Comparison of ENCODE assay signal across 8 mouse cellular contexts in the genomic region with DNA sequence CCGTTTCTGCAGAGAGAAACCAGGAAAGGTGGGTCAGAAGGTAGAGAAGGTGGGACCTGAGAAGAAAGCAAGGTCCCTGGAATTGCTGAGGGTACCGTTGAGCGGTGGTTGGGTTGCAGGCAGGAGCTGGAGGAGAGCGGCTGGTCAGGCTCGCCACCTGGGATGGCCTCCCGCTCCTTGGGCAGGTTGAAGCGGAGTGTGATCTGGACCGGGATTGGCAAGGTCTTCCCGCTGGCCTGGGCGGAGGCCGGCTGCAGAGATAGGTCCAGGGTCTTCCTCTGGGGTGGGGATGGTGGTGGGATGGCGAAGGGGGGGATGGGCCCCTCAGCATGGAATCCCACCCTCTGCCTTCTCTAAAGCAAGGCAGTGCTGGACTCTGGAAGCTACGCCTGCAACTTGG. TPM values are rescaled to one million over a fixed set of nuclear protein-coding genes. Genes with fewer than 3 reads are reported as not detected.
DNase-seq lines count a peak whose midpoint lies in the region; ATAC-seq and TF ChIP-seq lines count a peak whose summit lies in the region.
"Had no signal": no experiment of that assay in that cellular context is flagged by ENCODE, and none has a peak within 500 bp of the region (broad histone marks: within the 10 kb centered on the region; RNA-seq: fewer than 3 reads in every experiment).

No protein-coding gene starts in this region.

- peak overlapping the region; percentile 81 for H3K4me2 ChIP-seq in liver, embryonic 11.5 days
- peak overlapping the region; percentile 64 for H3K4me2 ChIP-seq in forebrain, embryonic 11.5 days (ENCODE audit: low read depth, low read length, severe bottlenecking)
- peak overlapping the region; percentile 64 for H3K4me2 ChIP-seq in intestine, postnatal 0 days (replicated peaks; ENCODE audit: low read depth)
- H3K4me2 ChIP-seq in neural tube, embryonic 15.5 days, result peak overlapping the region; percentile 72

- WGBS in liver, embryonic 11.5 days, result 90% methylated on average over 13 of the region's 13 CpGs
- WGBS in forebrain, embryonic 11.5 days, result 93% methylated on average over 13 of the region's 13 CpGs
- WGBS in intestine, postnatal 0 days, result 95% methylated on average over 13 of the region's 13 CpGs
- over 99% methylated on average over 13 of the region's 13 CpGs for WGBS in neural tube, embryonic 15.5 days

- no peak for ATAC-seq in liver, embryonic 11.5 days (replicated peaks; ENCODE audit: low FRiP score)
- ATAC-seq in forebrain, embryonic 11.5 days (replicated peaks; ENCODE audit: low FRiP score), result no peak
- ATAC-seq in intestine, postnatal 0 days, result no peak
- ATAC-seq in neural tube, embryonic 15.5 days (ENCODE audit: low FRiP score), result no peak

- no peaks in the 10 kb centered on the region for H3K9me3 ChIP-seq in liver, embryonic 11.5 days (ENCODE audit: control insufficient read depth, low read length)
- H3K9me3 ChIP-seq in forebrain, embryonic 11.5 days (ENCODE audit: control insufficient read depth, low read length), result no peaks in the 10 kb centered on the region
- H3K9me3 ChIP-seq in intestine, postnatal 0 days (ENCODE audit: control insufficient read depth), result no peaks in the 10 kb centered on the region
- no peaks in the 10 kb centered on the region for H3K9me3 ChIP-seq in neural tube, embryonic 15.5 days (replicated peaks)

- intact Hi-C loops in left cerebral cortex, postnatal 10 days (cut with DNase I), result no loop called here

- no peak overlapping the region; the same call in 1 of the 2 replicates for H3K27ac ChIP-seq in liver, embryonic 11.5 days (ENCODE audit: low read depth, low read length)
- no peak overlapping the region for H3K27ac ChIP-seq in forebrain, embryonic 11.5 days (ENCODE audit: low read depth, low read length)
- H3K27ac ChIP-seq in intestine, postnatal 0 days (ENCODE audit: low read depth, low read length), result no peak overlapping the region
- H3K27ac ChIP-seq in neural tube, embryonic 15.5 days (replicated peaks), result peak overlapping the region; percentile 99; the same call in 1 of the 2 replicates

- peaks cover 38% of the 10 kb centered on the region for H3K36me3 ChIP-seq in liver, embryonic 11.5 days (ENCODE audit: control insufficient read depth, insufficient read depth, low read length)
- peaks cover 7% of the 10 kb centered on the region for H3K36me3 ChIP-seq in forebrain, embryonic 11.5 days (ENCODE audit: control insufficient read depth, insufficient read depth, low read length)
- H3K36me3 ChIP-seq in intestine, postnatal 0 days (ENCODE audit: control insufficient read depth, insufficient read depth), result peaks cover 52% of the 10 kb centered on the region
- peaks cover 52% of the 10 kb centered on the region for H3K36me3 ChIP-seq in neural tube, embryonic 15.5 days

- no peak for TF ChIP-seq CTCF in intestine, postnatal 0 days (IDR thresholded peaks at IDR 0.05; ENCODE audit: low read depth)

- no peaks in the 10 kb centered on the region for H3K27me3 ChIP-seq in liver, embryonic 11.5 days (replicated peaks; ENCODE audit: control insufficient read depth, insufficient read depth, low read length)
- no peaks in the 10 kb centered on the region for H3K27me3 ChIP-seq in forebrain, embryonic 11.5 days (ENCODE audit: control insufficient read depth, insufficient read depth, low read length)
- H3K27me3 ChIP-seq in intestine, postnatal 0 days (replicated peaks; ENCODE audit: control insufficient read depth, insufficient read depth, low read length), result no peaks in the 10 kb centered on the region
- H3K27me3 ChIP-seq in neural tube, embryonic 15.5 days (replicated peaks), result no peaks in the 10 kb centered on the region; the same call in 1 of the 2 replicates

- H3K9ac ChIP-seq in liver, embryonic 11.5 days (ENCODE audit: low read depth, low read length), result peak overlapping the region; percentile 74; the same call in 1 of the 2 replicates
- 0 out of 2 replicates have a peak overlapping the region, but pooled peaks have one; percentile 93 for H3K9ac ChIP-seq in forebrain, embryonic 11.5 days (ENCODE audit: low read length)
- H3K9ac ChIP-seq in intestine, postnatal 0 days (ENCODE audit: low read depth, low read length), result 0 out of 2 replicates have a peak overlapping the region, but pooled peaks have one; percentile 72
- peak overlapping the region; percentile 94 for H3K9ac ChIP-seq in neural tube, embryonic 15.5 days (replicated peaks)

- no peak for DNase-seq in liver, embryonic 11.5 days (ENCODE audit: low spot score)
- DNase-seq in liver, result no peak
- no peak for DNase-seq in forebrain, embryonic 11.5 days (ENCODE audit: low spot score)
- DNase-seq in layer of hippocampus, adult 11-12 months (ENCODE audit: low spot score), result no peak
- no peak for DNase-seq in left cerebral cortex, postnatal 10 days (ENCODE audit: extremely low spot score in 1 of 2, low spot score in 2 of 2)

- H3K4me3 ChIP-seq in liver, embryonic 11.5 days (ENCODE audit: low read depth, low read length), result peak overlapping the region; percentile 72
- peak overlapping the region; percentile 74; the same call in 1 of the 2 replicates for H3K4me3 ChIP-seq in forebrain, embryonic 11.5 days (ENCODE audit: low read depth, low read length)
- H3K4me3 ChIP-seq in intestine, postnatal 0 days (ENCODE audit: low read depth, low read length), result no peak overlapping the region
- H3K4me3 ChIP-seq in neural tube, embryonic 15.5 days (replicated peaks), result peak overlapping the region; percentile 72

- H3K4me1 ChIP-seq in liver, embryonic 11.5 days (replicated peaks; ENCODE audit: control insufficient read depth, insufficient read depth, low read length), result peaks cover 38% of the 10 kb centered on the region
- 0 out of 2 replicates have a peak, but pooled peaks cover 4% of the 10 kb centered on the region for H3K4me1 ChIP-seq in forebrain, embryonic 11.5 days (replicated peaks; ENCODE audit: control insufficient read depth, insufficient read depth, low read length)
- no peaks in the 10 kb centered on the region; the same call in 1 of the 2 replicates for H3K4me1 ChIP-seq in intestine, postnatal 0 days (replicated peaks; ENCODE audit: control insufficient read depth, insufficient read depth, low read length)
- H3K4me1 ChIP-seq in neural tube, embryonic 15.5 days, result peaks cover 40% of the 10 kb centered on the region

RNA-seq across cellular contexts. Expression of a gene that starts 1.3 kb away (rescaled TPM):
- 24.0 and 28.0 TPM in 2 replicates for polyA plus RNA-seq in liver, embryonic 11.5 days (2014; fragmentation: Nextera tagmentation; extraction: Ambion mirVana)
- 38.0 and 38.9 TPM in 2 replicates for polyA plus RNA-seq in forebrain, embryonic 11.5 days (2014; fragmentation: Nextera tagmentation; extraction: Ambion mirVana)
- polyA plus RNA-seq in intestine, postnatal 0 days (2015; fragmentation: Nextera tagmentation; extraction: Ambion mirVana), result 37.4 and 38.6 TPM in 2 replicates
- polyA plus RNA-seq in neural tube, embryonic 15.5 days (2015; fragmentation: Nextera tagmentation; extraction: Ambion mirVana), result 64.9 and 66.2 TPM in 2 replicates
- 10 to 100 TPM; 70.9 to 79.7 TPM for total RNA-seq in left cerebral cortex, postnatal 10 days (2021)

RNA-seq across cellular contexts. Expression of a gene that starts 7.0 kb away (rescaled TPM):
- 175 and 189 TPM in 2 replicates for polyA plus RNA-seq in liver, embryonic 11.5 days (2014; fragmentation: Nextera tagmentation; extraction: Ambion mirVana)
- 158 and 198 TPM in 2 replicates for polyA plus RNA-seq in forebrain, embryonic 11.5 days (2014; fragmentation: Nextera tagmentation; extraction: Ambion mirVana)
- polyA plus RNA-seq in intestine, postnatal 0 days (2015; fragmentation: Nextera tagmentation; extraction: Ambion mirVana), result 73.8 and 81.0 TPM in 2 replicates
- 68.2 and 81.5 TPM in 2 replicates for polyA plus RNA-seq in neural tube, embryonic 15.5 days (2015; fragmentation: Nextera tagmentation; extraction: Ambion mirVana)
- 10 to 100 TPM; 68.2 to 71.7 TPM for total RNA-seq in left cerebral cortex, postnatal 10 days (2021)

RNA-seq across cellular contexts. Expression of a gene that starts 28.6 kb away (rescaled TPM):
- 57.1 and 57.7 TPM in 2 replicates for polyA plus RNA-seq in liver, embryonic 11.5 days (2014; fragmentation: Nextera tagmentation; extraction: Ambion mirVana)
- polyA plus RNA-seq in forebrain, embryonic 11.5 days (2014; fragmentation: Nextera tagmentation; extraction: Ambion mirVana), result 37.8 and 39.9 TPM in 2 replicates
- polyA plus RNA-seq in intestine, postnatal 0 days (2015; fragmentation: Nextera tagmentation; extraction: Ambion mirVana), result 28.4 and 31.9 TPM in 2 replicates
- polyA plus RNA-seq in neural tube, embryonic 15.5 days (2015; fragmentation: Nextera tagmentation; extraction: Ambion mirVana), result 31.6 and 39.2 TPM in 2 replicates
- total RNA-seq in left cerebral cortex, postnatal 10 days (2021), result 10 to 100 TPM; 21.3 to 21.9 TPM

RNA-seq across cellular contexts. Expression of a gene that starts 40.9 kb away (rescaled TPM):
- 3.6 and 3.8 TPM in 2 replicates for polyA plus RNA-seq in liver, embryonic 11.5 days (2014; fragmentation: Nextera tagmentation; extraction: Ambion mirVana)
- 1.9 and 2.5 TPM in 2 replicates for polyA plus RNA-seq in forebrain, embryonic 11.5 days (2014; fragmentation: Nextera tagmentation; extraction: Ambion mirVana)
- 13.0 and 15.9 TPM in 2 replicates for polyA plus RNA-seq in intestine, postnatal 0 days (2015; fragmentation: Nextera tagmentation; extraction: Ambion mirVana)
- polyA plus RNA-seq in neural tube, embryonic 15.5 days (2015; fragmentation: Nextera tagmentation; extraction: Ambion mirVana), result 2.7 and 4.7 TPM in 2 replicates
- total RNA-seq in left cerebral cortex, postnatal 10 days (2021), result 1 to 10 TPM; 8.3 to 9.2 TPM

RNA-seq across cellular contexts. Expression of a gene that starts 48.3 kb away (rescaled TPM):
- polyA plus RNA-seq in liver, embryonic 11.5 days (2014; fragmentation: Nextera tagmentation; extraction: Ambion mirVana), result 0.22 TPM in 1 of 2 replicates, not detected in the other
- 0.11 and 0.35 TPM in 2 replicates for polyA plus RNA-seq in forebrain, embryonic 11.5 days (2014; fragmentation: Nextera tagmentation; extraction: Ambion mirVana)
- 19.2 and 24.1 TPM in 2 replicates for polyA plus RNA-seq in intestine, postnatal 0 days (2015; fragmentation: Nextera tagmentation; extraction: Ambion mirVana)
- 0.06 and 2.0 TPM in 2 replicates for polyA plus RNA-seq in neural tube, embryonic 15.5 days (2015; fragmentation: Nextera tagmentation; extraction: Ambion mirVana)
- total RNA-seq in left cerebral cortex, postnatal 10 days (2021), result not detected
- total RNA-seq: heart, adult 18-20 months had no signal
